Mouse (Mus musculus): Measurements from ENCODE around the gene Phykpl.

The Phykpl gene

DNA sequence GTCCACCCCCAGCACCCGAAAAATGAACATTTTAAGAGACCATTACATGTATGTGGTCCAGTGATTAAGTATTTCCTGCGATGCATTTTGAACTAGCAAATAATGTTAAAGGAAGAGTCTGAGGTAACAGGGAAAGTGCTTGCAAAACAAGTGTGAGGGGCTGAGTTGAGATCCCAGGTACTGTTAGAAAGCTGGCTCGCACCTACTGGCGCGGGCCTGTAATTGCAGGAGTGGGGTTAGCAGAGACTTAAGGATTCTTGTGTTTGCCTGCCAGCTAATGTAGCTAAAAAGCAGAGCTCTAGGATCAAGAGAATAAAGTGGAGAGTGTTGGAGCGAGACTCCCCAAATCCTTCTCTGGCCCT lies 51.7 kb downstream of the Phykpl start:
- Histone ChIP-seq H3K27me3 (ENCODE audit: control insufficient read depth, insufficient read depth, low read length, poor library complexity, severe bottlenecking) (no peaks in the 10 kb centered on the region), H3K36me3 (ENCODE audit: control insufficient read depth, insufficient read depth, low read length, poor library complexity, severe bottlenecking) (no peaks in the 10 kb centered on the region)
- peak; percentile 87 for DNase-seq (ENCODE audit: low read depth, low spot score)

- no peaks in the 10 kb centered on the region for H3K27me3 ChIP-seq (ENCODE audit: control insufficient read depth, insufficient read depth, low read length, poor library complexity, severe bottlenecking)
- H3K36me3 ChIP-seq (ENCODE audit: control insufficient read depth, insufficient read depth, low read length, poor library complexity, severe bottlenecking) = no peaks in the 10 kb centered on the region
- peak; percentile 85 for DNase-seq (ENCODE audit: low read depth, low spot score)
Observed at GRCm38 (mm10) chr11:51637971-51638414, 53.4 kb downstream of the Phykpl start.

- Histone ChIP-seq H3K36me3 (ENCODE audit: control insufficient read depth, insufficient read depth, low read length, poor library complexity, severe bottlenecking) (no peaks in the 10 kb centered on the region; the same call in 1 of the 2 replicates), H3K27me3 (ENCODE audit: control insufficient read depth, insufficient read depth, low read length, poor library complexity, severe bottlenecking) (no peaks in the 10 kb centered on the region)
- no peak for DNase-seq (ENCODE audit: low read depth, low spot score)
Observed at GRCm38 (mm10) chr11:51638497-51638896, 53.9 kb downstream of the Phykpl start.

DNA sequence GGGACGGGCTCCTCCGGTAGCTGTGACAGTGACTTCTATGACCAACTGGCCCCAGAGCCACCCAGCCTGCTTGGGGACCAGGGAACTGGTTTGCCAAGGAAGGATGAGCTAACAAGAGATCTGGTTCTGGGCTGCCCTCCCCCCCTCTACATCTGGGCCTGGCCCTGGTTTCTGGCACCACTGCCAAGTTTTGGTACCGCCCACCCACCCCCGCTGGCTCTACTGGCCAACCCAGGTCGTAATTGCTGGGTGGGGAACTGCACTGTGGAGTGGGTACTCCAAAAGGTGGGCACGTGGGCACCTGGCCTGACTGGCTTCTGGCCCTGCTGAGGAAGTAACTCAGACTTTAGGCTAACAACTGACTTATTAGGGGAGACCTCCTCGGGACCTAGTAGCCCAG lies 56.2 kb downstream of the Phykpl start:
- Histone ChIP-seq H3K27me3 (ENCODE audit: control insufficient read depth, insufficient read depth, low read length, poor library complexity, severe bottlenecking) (no peaks in the 10 kb centered on the region), H3K36me3 (ENCODE audit: control insufficient read depth, insufficient read depth, low read length, poor library complexity, severe bottlenecking) (no peaks in the 10 kb centered on the region; the same call in 1 of the 2 replicates)
- no peak for DNase-seq (ENCODE audit: low read depth, low spot score)

DNA sequence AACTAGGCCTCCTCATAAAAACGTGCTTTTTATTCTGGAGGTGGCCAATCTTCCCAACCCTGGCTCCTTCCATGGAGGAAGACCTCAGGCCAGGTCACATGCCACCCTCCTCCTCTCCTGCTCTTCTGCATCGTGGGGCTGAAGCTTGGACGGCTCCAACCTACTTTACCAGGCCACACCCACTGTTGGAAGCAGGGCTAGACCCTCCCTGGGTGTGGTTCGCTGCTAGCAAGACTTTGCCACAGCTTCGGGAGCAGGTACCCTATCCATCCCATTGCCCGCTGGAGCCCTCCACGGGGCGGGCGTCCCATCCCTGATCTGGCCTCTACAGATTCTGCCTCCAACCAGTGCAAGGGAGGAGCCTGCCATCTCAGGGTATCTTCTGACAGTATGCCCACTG lies 58.6 kb downstream of the Phykpl start:
- no peaks in the 10 kb centered on the region; the same call in 1 of the 2 replicates for H3K36me3 ChIP-seq (ENCODE audit: control insufficient read depth, insufficient read depth, low read length, poor library complexity, severe bottlenecking)
- H3K27me3 ChIP-seq (ENCODE audit: control insufficient read depth, insufficient read depth, low read length, poor library complexity, severe bottlenecking) = no peaks in the 10 kb centered on the region
- DNase-seq (ENCODE audit: low read depth, low spot score) = no peak

DNA sequence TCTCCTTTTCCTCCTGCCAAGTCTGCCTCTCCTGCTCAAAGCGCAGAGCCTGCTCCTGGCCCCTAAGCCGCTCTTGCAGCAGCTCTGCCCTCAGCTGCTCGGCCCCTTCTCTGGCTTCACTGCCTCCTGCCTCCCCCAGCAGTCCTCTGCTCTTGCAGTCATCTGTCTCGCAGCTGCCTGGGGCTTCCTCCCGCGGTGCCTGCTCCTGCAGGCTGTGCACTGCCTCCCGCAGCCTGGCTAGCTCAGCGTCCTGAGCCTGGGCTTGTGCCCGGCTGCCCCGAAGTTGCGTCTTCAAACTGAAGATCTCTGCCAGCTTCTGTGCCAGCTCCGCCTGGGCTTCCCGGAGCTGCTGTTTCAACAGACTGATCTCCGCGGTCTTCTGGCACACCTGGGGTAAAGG lies 59.2 kb downstream of the Phykpl start:
- no peak for DNase-seq (ENCODE audit: low read depth, low spot score)

GRCm38 (mm10) chr11:51644217-51644616 lies 59.7 kb downstream of the Phykpl start:
- no peaks in the 10 kb centered on the region for H3K27me3 ChIP-seq (ENCODE audit: control insufficient read depth, insufficient read depth, low read length, poor library complexity, severe bottlenecking)
- peak; percentile 91 for DNase-seq (ENCODE audit: low read depth, low spot score)
- H3K36me3 ChIP-seq (ENCODE audit: control insufficient read depth, insufficient read depth, low read length, poor library complexity, severe bottlenecking) = no peaks in the 10 kb centered on the region; the same call in 1 of the 2 replicates

More for the DNA sequence above, 59.2 kb downstream of the Phykpl start:
- Histone ChIP-seq H3K27me3 (ENCODE audit: control insufficient read depth, insufficient read depth, low read length, poor library complexity, severe bottlenecking) (no peaks in the 10 kb centered on the region), H3K36me3 (ENCODE audit: control insufficient read depth, insufficient read depth, low read length, poor library complexity, severe bottlenecking) (no peaks in the 10 kb centered on the region; the same call in 1 of the 2 replicates)

DNA sequence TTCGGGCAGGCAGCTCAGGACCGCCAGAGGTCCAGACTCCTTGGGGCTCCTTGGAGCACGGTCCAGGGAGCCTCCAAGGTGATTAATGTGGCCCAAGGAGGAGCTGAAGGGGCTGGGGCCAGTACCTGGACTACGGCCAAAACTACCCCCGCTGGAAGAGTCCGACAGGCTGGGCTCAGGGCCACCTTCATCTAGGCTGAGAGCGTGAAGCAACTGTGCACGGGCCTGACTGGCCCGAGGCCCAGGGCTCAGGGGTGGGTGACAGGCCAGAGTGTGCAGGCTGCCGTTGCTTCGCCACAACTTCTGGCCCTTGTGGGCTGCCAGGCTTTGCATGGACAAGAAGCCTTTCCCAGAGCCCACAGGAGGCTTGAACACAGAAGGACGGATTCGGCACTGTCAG lies 60.7 kb downstream of the Phykpl start:
- H3K27me3 ChIP-seq (ENCODE audit: control insufficient read depth, insufficient read depth, low read length, poor library complexity, severe bottlenecking) = no peaks in the 10 kb centered on the region
- DNase-seq (ENCODE audit: low read depth, low spot score) = no peak

DNA sequence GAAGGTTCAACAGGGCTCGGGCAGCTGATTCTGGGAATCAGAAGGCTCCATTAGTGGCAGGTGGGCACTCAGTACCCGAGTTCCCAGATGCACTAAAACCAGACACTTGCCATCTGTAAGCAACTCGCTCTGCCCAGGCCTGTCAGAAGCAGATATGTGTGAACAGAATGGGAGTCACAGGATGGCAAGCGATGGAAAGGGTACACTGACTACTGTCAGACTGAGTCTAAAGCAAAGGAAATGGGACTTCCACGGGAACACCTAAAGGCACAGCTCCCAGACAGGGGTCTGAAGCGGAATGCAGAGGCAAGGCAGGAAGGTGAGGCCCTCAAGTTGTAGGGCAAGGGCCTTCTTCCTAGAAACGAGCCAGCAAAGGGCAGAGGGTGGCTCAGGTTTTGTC lies 61.7 kb downstream of the Phykpl start:
- no peaks in the 10 kb centered on the region for H3K27me3 ChIP-seq (ENCODE audit: control insufficient read depth, insufficient read depth, low read length, poor library complexity, severe bottlenecking)
- DNase-seq (ENCODE audit: low read depth, low spot score) = no peak
- H3K36me3 ChIP-seq (ENCODE audit: control insufficient read depth, insufficient read depth, low read length, poor library complexity, severe bottlenecking) = no peaks in the 10 kb centered on the region; the same call in 1 of the 2 replicates

More for the DNA sequence above, 60.7 kb downstream of the Phykpl start:
- no peaks in the 10 kb centered on the region; the same call in 1 of the 2 replicates for H3K36me3 ChIP-seq (ENCODE audit: control insufficient read depth, insufficient read depth, low read length, poor library complexity, severe bottlenecking)

GRCm38 (mm10) chr11:51646751-51647667 lies 62.5 kb downstream of the Phykpl start:
- DNase-seq (ENCODE audit: low read depth, low spot score) = peak; percentile 55
- Histone ChIP-seq H3K27me3 (ENCODE audit: control insufficient read depth, insufficient read depth, low read length, poor library complexity, severe bottlenecking) (no peaks in the 10 kb centered on the region), H3K36me3 (ENCODE audit: control insufficient read depth, insufficient read depth, low read length, poor library complexity, severe bottlenecking) (no peaks in the 10 kb centered on the region; the same call in 1 of the 2 replicates)

GRCm38 (mm10) chr11:51648566-51648965 lies 64.0 kb downstream of the Phykpl start:
- Histone ChIP-seq H3K36me3 (ENCODE audit: control insufficient read depth, insufficient read depth, low read length, poor library complexity, severe bottlenecking) (no peaks in the 10 kb centered on the region; the same call in 1 of the 2 replicates), H3K27me3 (ENCODE audit: control insufficient read depth, insufficient read depth, low read length, poor library complexity, severe bottlenecking) (no peaks in the 10 kb centered on the region)
- DNase-seq (ENCODE audit: low read depth, low spot score) = no peak

GRCm38 (mm10) chr11:51649111-51649888 lies 64.7 kb downstream of the Phykpl start:
- Histone ChIP-seq H3K27me3 (ENCODE audit: control insufficient read depth, insufficient read depth, low read length, poor library complexity, severe bottlenecking) (no peaks in the 10 kb centered on the region), H3K36me3 (ENCODE audit: control insufficient read depth, insufficient read depth, low read length, poor library complexity, severe bottlenecking) (no peaks in the 10 kb centered on the region; the same call in 1 of the 2 replicates)
- no peak for DNase-seq (ENCODE audit: low read depth, low spot score)

DNA sequence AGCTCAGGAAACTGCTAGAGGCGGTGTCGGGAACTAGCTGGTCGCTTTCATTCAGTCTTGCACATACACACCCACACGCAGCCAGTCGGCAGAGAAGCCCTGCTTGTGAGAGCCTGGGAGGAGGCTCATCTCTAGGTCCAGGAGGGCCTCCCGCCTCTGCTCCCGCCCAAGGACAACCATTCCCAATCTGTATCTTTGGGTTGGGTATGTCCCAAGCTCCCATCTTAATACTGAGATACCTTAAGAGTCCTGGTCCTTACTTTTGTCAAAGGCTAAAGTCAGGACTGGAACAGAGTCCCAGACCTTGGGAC lies 65.3 kb downstream of the Phykpl start:
- Histone ChIP-seq H3K27me3 (ENCODE audit: control insufficient read depth, insufficient read depth, low read length, poor library complexity, severe bottlenecking) (no peaks in the 10 kb centered on the region), H3K36me3 (ENCODE audit: control insufficient read depth, insufficient read depth, low read length, poor library complexity, severe bottlenecking) (no peaks in the 10 kb centered on the region; the same call in 1 of the 2 replicates)
- DNase-seq (ENCODE audit: low read depth, low spot score) = peak; percentile 44

DNA sequence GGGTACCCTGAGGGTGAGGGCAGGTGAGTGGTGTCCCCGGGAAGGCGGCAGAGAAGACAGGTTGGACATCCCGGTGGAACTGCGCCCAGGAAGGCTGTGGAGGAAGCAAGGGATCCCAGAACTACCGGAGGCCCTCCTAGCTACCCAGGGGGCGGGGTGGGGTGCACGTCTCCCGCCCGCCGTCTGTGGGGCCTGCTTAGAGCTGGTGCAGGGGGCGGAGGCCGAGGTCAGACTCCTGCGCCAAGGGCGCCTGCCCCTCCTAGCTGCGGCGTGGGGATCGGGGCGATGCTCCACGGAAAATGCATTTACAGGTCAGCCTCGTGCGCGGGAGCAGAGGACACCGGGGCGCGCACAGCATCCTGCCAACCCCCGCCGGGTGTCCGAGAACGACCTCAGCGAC lies 65.7 kb downstream of the Phykpl start:
- no peaks in the 10 kb centered on the region for H3K27me3 ChIP-seq (ENCODE audit: control insufficient read depth, insufficient read depth, low read length, poor library complexity, severe bottlenecking)
- no peaks in the 10 kb centered on the region; the same call in 1 of the 2 replicates for H3K36me3 ChIP-seq (ENCODE audit: control insufficient read depth, insufficient read depth, low read length, poor library complexity, severe bottlenecking)
- no peak for DNase-seq (ENCODE audit: low read depth, low spot score)

Measured in splenic B cell, adult 2 months (primary cell).